Mouse (Mus musculus): ENCODE measurements around the gene Krt222. TPM values are rescaled to one million over a fixed set of nuclear protein-coding genes. Genes with fewer than 3 reads are reported as not detected.

Gene Krt222
- polyA plus RNA-seq, 1 experiment: not detected

- no peaks in the 10 kb centered on the region for H3K4me1 ChIP-seq (ENCODE audit: control insufficient read depth, insufficient read depth, low read length)
- 83% methylated on average over 6 of the region's 6 CpGs for WGBS
- no peak for TF ChIP-seq CTCF (IDR thresholded peaks at IDR 0.05; ENCODE audit: control insufficient read depth, insufficient read depth, low read length)
- TF ChIP-seq POLR2A (IDR thresholded peaks at IDR 0.05; ENCODE audit: borderline replicate concordance, control insufficient read depth, low read depth, low read length): no peak
- no peak overlapping the region for H3K4me3 ChIP-seq (replicated peaks; ENCODE audit: control insufficient read depth, low read depth, low read length)
- H3K27ac ChIP-seq (ENCODE audit: control insufficient read depth, insufficient read depth, low read depth, low read length, poor library complexity): no peak overlapping the region
These were observed 31.7 kb upstream of the Krt222 start for GRCm38 (mm10) chr11:99275624-99276023.

- no peaks in the 10 kb centered on the region for H3K4me1 ChIP-seq (ENCODE audit: control insufficient read depth, insufficient read depth, low read length)
- no peak overlapping the region for H3K27ac ChIP-seq (ENCODE audit: control insufficient read depth, insufficient read depth, low read depth, low read length, poor library complexity)
- 92% methylated on average over 4 of the region's 4 CpGs for WGBS
- no peak overlapping the region for H3K4me3 ChIP-seq (replicated peaks; ENCODE audit: control insufficient read depth, low read depth, low read length)
- TF ChIP-seq CTCF (IDR thresholded peaks at IDR 0.05; ENCODE audit: control insufficient read depth, insufficient read depth, low read length): no peak
- 0 out of 2 replicates have a peak, but pooled peaks have one; percentile 18 for TF ChIP-seq POLR2A (IDR thresholded peaks at IDR 0.05; ENCODE audit: borderline replicate concordance, control insufficient read depth, low read depth, low read length)
These were observed 28.8 kb upstream of the Krt222 start for GRCm38 (mm10) chr11:99272721-99273120.

- no peak overlapping the region for H3K27ac ChIP-seq (ENCODE audit: control insufficient read depth, insufficient read depth, low read depth, low read length, poor library complexity)
- no peak overlapping the region for H3K4me3 ChIP-seq (replicated peaks; ENCODE audit: control insufficient read depth, low read depth, low read length)
- H3K4me1 ChIP-seq (ENCODE audit: control insufficient read depth, insufficient read depth, low read length): no peaks in the 10 kb centered on the region
- TF ChIP-seq POLR2A (IDR thresholded peaks at IDR 0.05; ENCODE audit: borderline replicate concordance, control insufficient read depth, low read depth, low read length): no peak
- TF ChIP-seq CTCF (IDR thresholded peaks at IDR 0.05; ENCODE audit: control insufficient read depth, insufficient read depth, low read length): no peak
- WGBS: 80% methylated on average over 7 of the region's 7 CpGs
These were observed 25.3 kb upstream of the Krt222 start for GRCm38 (mm10) chr11:99269192-99269591.

- no peaks in the 10 kb centered on the region; the same call in 1 of the 2 replicates for H3K4me1 ChIP-seq (ENCODE audit: control insufficient read depth, insufficient read depth, low read length)
- no peak overlapping the region for H3K4me3 ChIP-seq (replicated peaks; ENCODE audit: control insufficient read depth, low read depth, low read length)
- 25% methylated on average over 9 of the region's 9 CpGs for WGBS
- TF ChIP-seq CTCF (IDR thresholded peaks at IDR 0.05; ENCODE audit: control insufficient read depth, insufficient read depth, low read length) (no peak), POLR2A (IDR thresholded peaks at IDR 0.05; ENCODE audit: borderline replicate concordance, control insufficient read depth, low read depth, low read length) (no peak)
- no peak overlapping the region for H3K27ac ChIP-seq (ENCODE audit: control insufficient read depth, insufficient read depth, low read depth, low read length, poor library complexity)
These were observed 21.9 kb upstream of the Krt222 start for GRCm38 (mm10) chr11:99265796-99266195.

GRCm38 (mm10) chr11:99265220-99265619 lies 21.3 kb upstream of the Krt222 start:
- Histone ChIP-seq H3K4me3 (replicated peaks; ENCODE audit: control insufficient read depth, low read depth, low read length) (no peak overlapping the region), H3K27ac (ENCODE audit: control insufficient read depth, insufficient read depth, low read depth, low read length, poor library complexity) (no peak overlapping the region), H3K4me1 (ENCODE audit: control insufficient read depth, insufficient read depth, low read length) (no peaks in the 10 kb centered on the region; the same call in 1 of the 2 replicates)
- WGBS: 62% methylated on average over 9 of the region's 9 CpGs
- no peak for TF ChIP-seq CTCF (IDR thresholded peaks at IDR 0.05; ENCODE audit: control insufficient read depth, insufficient read depth, low read length)
- no peak for TF ChIP-seq POLR2A (IDR thresholded peaks at IDR 0.05; ENCODE audit: borderline replicate concordance, control insufficient read depth, low read depth, low read length)

GRCm38 (mm10) chr11:99256213-99256612 lies 12.3 kb upstream of the Krt222 start:
- Histone ChIP-seq H3K4me3 (replicated peaks; ENCODE audit: control insufficient read depth, low read depth, low read length) (no peak overlapping the region), H3K27ac (ENCODE audit: control insufficient read depth, insufficient read depth, low read depth, low read length, poor library complexity) (no peak overlapping the region), H3K4me1 (ENCODE audit: control insufficient read depth, insufficient read depth, low read length) (peaks cover 2% of the 10 kb centered on the region)
- TF ChIP-seq POLR2A (IDR thresholded peaks at IDR 0.05; ENCODE audit: borderline replicate concordance, control insufficient read depth, low read depth, low read length) (no peak), CTCF (IDR thresholded peaks at IDR 0.05; ENCODE audit: control insufficient read depth, insufficient read depth, low read length) (peak; percentile 27; the same call in 1 of the 2 replicates)
- 75% methylated on average over 4 of the region's 4 CpGs for WGBS

GRCm38 (mm10) chr11:99255316-99255715 lies 11.4 kb upstream of the Krt222 start:
- TF ChIP-seq CTCF (IDR thresholded peaks at IDR 0.05; ENCODE audit: control insufficient read depth, insufficient read depth, low read length): no peak
- TF ChIP-seq POLR2A (IDR thresholded peaks at IDR 0.05; ENCODE audit: borderline replicate concordance, control insufficient read depth, low read depth, low read length): no peak
- 73% methylated on average over 8 of the region's 8 CpGs for WGBS

GRCm38 (mm10) chr11:99253893-99254292 lies 10.0 kb upstream of the Krt222 start:
- TF ChIP-seq CTCF (IDR thresholded peaks at IDR 0.05; ENCODE audit: control insufficient read depth, insufficient read depth, low read length) (no peak), POLR2A (IDR thresholded peaks at IDR 0.05; ENCODE audit: borderline replicate concordance, control insufficient read depth, low read depth, low read length) (no peak)
- no peak overlapping the region for H3K4me3 ChIP-seq (replicated peaks; ENCODE audit: control insufficient read depth, low read depth, low read length)
- no peak overlapping the region for H3K27ac ChIP-seq (ENCODE audit: control insufficient read depth, insufficient read depth, low read depth, low read length, poor library complexity)
- WGBS: 65% methylated on average over 2 of the region's 2 CpGs
- H3K4me1 ChIP-seq (ENCODE audit: control insufficient read depth, insufficient read depth, low read length): peaks cover 2% of the 10 kb centered on the region

More at GRCm38 (mm10) chr11:99255316-99255715, 11.4 kb upstream of the Krt222 start:
- Histone ChIP-seq H3K4me1 (ENCODE audit: control insufficient read depth, insufficient read depth, low read length) (peaks cover 2% of the 10 kb centered on the region), H3K27ac (ENCODE audit: control insufficient read depth, insufficient read depth, low read depth, low read length, poor library complexity) (no peak overlapping the region), H3K4me3 (replicated peaks; ENCODE audit: control insufficient read depth, low read depth, low read length) (no peak overlapping the region)

GRCm38 (mm10) chr11:99252671-99253070 lies 8.8 kb upstream of the Krt222 start:
- WGBS: 56% methylated on average over 8 of the region's 8 CpGs
- Histone ChIP-seq H3K27ac (ENCODE audit: control insufficient read depth, insufficient read depth, low read depth, low read length, poor library complexity) (no peak overlapping the region), H3K4me3 (replicated peaks; ENCODE audit: control insufficient read depth, low read depth, low read length) (no peak overlapping the region), H3K4me1 (ENCODE audit: control insufficient read depth, insufficient read depth, low read length) (peaks cover 2% of the 10 kb centered on the region)
- TF ChIP-seq POLR2A (IDR thresholded peaks at IDR 0.05; ENCODE audit: borderline replicate concordance, control insufficient read depth, low read depth, low read length) (no peak), CTCF (IDR thresholded peaks at IDR 0.05; ENCODE audit: control insufficient read depth, insufficient read depth, low read length) (no peak)
